Mouse (Mus musculus) brown adipose tissue, adult 24 weeks (tissue): ENCODE measurements around the gene Ttn. TPM values are rescaled to one million over a fixed set of nuclear protein-coding genes. Genes with fewer than 3 reads are reported as not detected.

ENCODE experiments used
- H3K27ac ChIP-seq: fragments of 200-500 bp; replicated peaks from 2 replicates; pipeline ENCODE4 v1.5.1; 2012; ENCODE audit warnings: low read depth, mild to moderate bottlenecking, low read length
- H3K4me1 ChIP-seq: fragments of 200-500 bp; 2 replicates; pipeline ENCODE4 v1.6.1; 2012; ENCODE audit warnings: low read length, mixed read lengths; ENCODE audit not compliant: control insufficient read depth, insufficient read depth, insufficient read length
- H3K4me3 ChIP-seq: fragments of 200-500 bp; 2 replicates; pipeline ENCODE4 v1.5.1; 2012; ENCODE audit warnings: low read depth, mild to moderate bottlenecking, low read length, moderate library complexity; ENCODE audit not compliant: insufficient read depth
- polyA plus RNA-seq: library from polyadenylated mRNA; stranded (reverse); fragments of >200 nt; gene quantifications from 2 replicates; pipeline ENCODE4 v1.2.4, GENCODE M21; 2012; ENCODE audit not compliant: missing spikeins, insufficient read depth, insufficient read length

Gene Ttn
- polyA plus RNA-seq, 1 experiment, result 12.9 TPM

- Histone ChIP-seq H3K4me3 (no peak overlapping the region), H3K4me1 (no peaks in the 10 kb centered on the region), H3K27ac (no peak overlapping the region)
Measured at GRCm38 (mm10) chr2:76914959-76915358, 67.4 kb downstream of the Ttn start.

- Histone ChIP-seq H3K4me3 (no peak overlapping the region), H3K4me1 (no peaks in the 10 kb centered on the region)
Measured at GRCm38 (mm10) chr2:76908705-76909457, 73.5 kb downstream of the Ttn start.

GRCm38 (mm10) chr2:76903351-76903750 lies 79.0 kb downstream of the Ttn start:
- Histone ChIP-seq H3K27ac (no peak overlapping the region), H3K4me3 (no peak overlapping the region), H3K4me1 (no peaks in the 10 kb centered on the region)

More at GRCm38 (mm10) chr2:76908705-76909457, 73.5 kb downstream of the Ttn start:
- H3K27ac ChIP-seq, result no peak overlapping the region

- H3K27ac ChIP-seq, result no peak overlapping the region
- H3K4me1 ChIP-seq, result no peaks in the 10 kb centered on the region
- no peak overlapping the region for H3K4me3 ChIP-seq
Measured at GRCm38 (mm10) chr2:76901476-76902086, 80.8 kb downstream of the Ttn start.

GRCm38 (mm10) chr2:76899886-76900285 lies 82.5 kb downstream of the Ttn start:
- H3K4me1 ChIP-seq, result no peaks in the 10 kb centered on the region
- no peak overlapping the region for H3K4me3 ChIP-seq
- no peak overlapping the region for H3K27ac ChIP-seq

GRCm38 (mm10) chr2:76896990-76897389 lies 85.4 kb downstream of the Ttn start:
- Histone ChIP-seq H3K4me3 (no peak overlapping the region), H3K27ac (no peak overlapping the region), H3K4me1 (no peaks in the 10 kb centered on the region)

- H3K27ac ChIP-seq, result no peak overlapping the region
- no peaks in the 10 kb centered on the region for H3K4me1 ChIP-seq
- H3K4me3 ChIP-seq, result no peak overlapping the region
Measured at GRCm38 (mm10) chr2:76895327-76895726, 87.0 kb downstream of the Ttn start.

GRCm38 (mm10) chr2:76888721-76889120 lies 93.6 kb downstream of the Ttn start:
- Histone ChIP-seq H3K27ac (no peak overlapping the region), H3K4me1 (no peaks in the 10 kb centered on the region)

GRCm38 (mm10) chr2:76885855-76886254 lies 96.5 kb downstream of the Ttn start:
- Histone ChIP-seq H3K4me1 (no peaks in the 10 kb centered on the region), H3K4me3 (no peak overlapping the region), H3K27ac (no peak overlapping the region)

More at GRCm38 (mm10) chr2:76888721-76889120, 93.6 kb downstream of the Ttn start:
- no peak overlapping the region for H3K4me3 ChIP-seq

GRCm38 (mm10) chr2:76881406-76881805 lies 100.9 kb downstream of the Ttn start:
- Histone ChIP-seq H3K4me3 (no peak overlapping the region), H3K4me1 (no peaks in the 10 kb centered on the region), H3K27ac (no peak overlapping the region)

- H3K4me1 ChIP-seq, result no peaks in the 10 kb centered on the region
Measured at GRCm38 (mm10) chr2:76875587-76875986, 106.8 kb downstream of the Ttn start.

GRCm38 (mm10) chr2:76866928-76867327 lies 115.4 kb downstream of the Ttn start:
- Histone ChIP-seq H3K4me1 (no peaks in the 10 kb centered on the region), H3K4me3 (no peak overlapping the region), H3K27ac (no peak overlapping the region)

More at GRCm38 (mm10) chr2:76875587-76875986, 106.8 kb downstream of the Ttn start:
- Histone ChIP-seq H3K27ac (no peak overlapping the region), H3K4me3 (no peak overlapping the region)

- Histone ChIP-seq H3K27ac (no peak overlapping the region), H3K4me3 (no peak overlapping the region), H3K4me1 (no peaks in the 10 kb centered on the region)
Measured at GRCm38 (mm10) chr2:76865497-76865896, 116.8 kb downstream of the Ttn start.

GRCm38 (mm10) chr2:76861327-76861726 lies 121.0 kb downstream of the Ttn start:
- H3K4me3 ChIP-seq, result no peak overlapping the region
- no peaks in the 10 kb centered on the region for H3K4me1 ChIP-seq
- no peak overlapping the region for H3K27ac ChIP-seq

GRCm38 (mm10) chr2:76850066-76850465 lies 132.3 kb downstream of the Ttn start:
- H3K4me3 ChIP-seq, result no peak overlapping the region
- H3K4me1 ChIP-seq, result no peaks in the 10 kb centered on the region
- no peak overlapping the region for H3K27ac ChIP-seq

GRCm38 (mm10) chr2:76843162-76843561 lies 139.2 kb downstream of the Ttn start:
- H3K4me1 ChIP-seq, result no peaks in the 10 kb centered on the region
- no peak overlapping the region for H3K27ac ChIP-seq
- H3K4me3 ChIP-seq, result no peak overlapping the region
